ENCODE assay signal across 22 mouse cellular contexts in the genomic region with DNA sequence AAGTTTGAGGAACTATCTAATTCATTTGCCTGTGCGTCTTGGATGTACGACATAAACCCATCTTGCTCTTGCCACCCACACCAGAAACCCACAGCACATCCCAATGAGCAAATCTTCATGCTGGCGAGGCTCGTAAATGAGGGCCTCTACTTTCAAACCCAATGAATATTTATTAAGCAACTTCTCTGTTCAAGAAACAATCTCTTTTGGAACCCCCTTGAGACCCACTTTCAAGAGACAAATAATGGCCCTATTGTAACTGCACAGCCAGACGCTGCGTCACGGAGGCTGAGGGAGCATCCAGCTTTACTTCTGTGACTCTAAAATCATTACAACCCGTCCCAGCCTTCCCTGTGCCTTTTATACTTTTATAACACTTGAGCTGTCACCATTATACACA. TPM values are rescaled to one million over a fixed set of nuclear protein-coding genes. Genes with fewer than 3 reads are reported as not detected.
DNase-seq lines count a peak whose midpoint lies in the region; ATAC-seq and TF ChIP-seq lines count a peak whose summit lies in the region.
"Had no signal": no experiment of that assay in that cellular context is flagged by ENCODE, and none has a peak within 500 bp of the region (broad histone marks: within the 10 kb centered on the region; RNA-seq: fewer than 3 reads in every experiment).

No protein-coding gene starts in this region.

- H3K4me2 ChIP-seq in midbrain, embryonic 16.5 days (ENCODE audit: low read length): no peak overlapping the region
- 0 out of 2 replicates have a peak overlapping the region, but pooled peaks have one; percentile 8 for H3K4me2 ChIP-seq in midbrain, embryonic 13.5 days (replicated peaks)
- H3K4me2 ChIP-seq in kidney, embryonic 16.5 days (replicated peaks; ENCODE audit: low read depth, low read length): no peak overlapping the region
- H3K4me2 ChIP-seq in stomach, postnatal 0 days (replicated peaks; ENCODE audit: low read depth): no peak overlapping the region
- H3K4me2 ChIP-seq: heart, embryonic 15.5 days; limb, embryonic 15.5 days had no signal

- no peaks in the 10 kb centered on the region; the same call in 1 of the 2 replicates for H3K9me3 ChIP-seq in midbrain, embryonic 10.5 days (replicated peaks)
- peaks cover 2% of the 10 kb centered on the region; the same call in 1 of the 2 replicates for H3K9me3 ChIP-seq in midbrain, embryonic 16.5 days (replicated peaks; ENCODE audit: control insufficient read depth, low read length, poor library complexity, severe bottlenecking)
- H3K9me3 ChIP-seq in hindbrain, embryonic 10.5 days: 0 out of 2 replicates have a peak, but pooled peaks cover 7% of the 10 kb centered on the region
- H3K9me3 ChIP-seq in midbrain, embryonic 13.5 days: no peaks in the 10 kb centered on the region
- H3K9me3 ChIP-seq in kidney, embryonic 16.5 days (ENCODE audit: low read length): no peaks in the 10 kb centered on the region
- no peaks in the 10 kb centered on the region for H3K9me3 ChIP-seq in stomach, postnatal 0 days (ENCODE audit: control insufficient read depth, low read length)
- H3K9me3 ChIP-seq: heart, embryonic 15.5 days; limb, embryonic 15.5 days had no signal

- peaks cover 28% of the 10 kb centered on the region for H3K4me1 ChIP-seq in midbrain, embryonic 10.5 days
- H3K4me1 ChIP-seq in midbrain, embryonic 16.5 days (ENCODE audit: control insufficient read depth, insufficient read depth, low read length): no peaks in the 10 kb centered on the region
- H3K4me1 ChIP-seq in hindbrain, embryonic 10.5 days (replicated peaks): peaks cover 29% of the 10 kb centered on the region
- peaks cover 19% of the 10 kb centered on the region for H3K4me1 ChIP-seq in midbrain, embryonic 13.5 days (replicated peaks)
- no peaks in the 10 kb centered on the region for H3K4me1 ChIP-seq in kidney, embryonic 16.5 days (ENCODE audit: insufficient read depth, low read length)
- no peaks in the 10 kb centered on the region for H3K4me1 ChIP-seq in stomach, postnatal 0 days (replicated peaks; ENCODE audit: control insufficient read depth, insufficient read depth)
- H3K4me1 ChIP-seq: heart, embryonic 15.5 days; limb, embryonic 15.5 days had no signal

- no peaks in the 10 kb centered on the region for H3K36me3 ChIP-seq in midbrain, embryonic 10.5 days
- no peaks in the 10 kb centered on the region for H3K36me3 ChIP-seq in midbrain, embryonic 16.5 days (ENCODE audit: control insufficient read depth, insufficient read depth, low read length)
- H3K36me3 ChIP-seq in hindbrain, embryonic 10.5 days: no peaks in the 10 kb centered on the region
- no peaks in the 10 kb centered on the region for H3K36me3 ChIP-seq in midbrain, embryonic 13.5 days
- no peaks in the 10 kb centered on the region for H3K36me3 ChIP-seq in kidney, embryonic 16.5 days (ENCODE audit: insufficient read depth, low read length)
- H3K36me3 ChIP-seq in stomach, postnatal 0 days (ENCODE audit: control insufficient read depth, insufficient read depth, low read length): no peaks in the 10 kb centered on the region
- H3K36me3 ChIP-seq: heart, embryonic 15.5 days; limb, embryonic 15.5 days had no signal

- no peak for TF ChIP-seq EP300 in stomach, postnatal 0 days (optimal IDR thresholded peaks at IDR 0.05)

- peak overlapping the region; percentile 12; the same call in 1 of the 2 replicates for H3K4me3 ChIP-seq in midbrain, embryonic 10.5 days
- no peak overlapping the region for H3K4me3 ChIP-seq in midbrain, embryonic 16.5 days (ENCODE audit: low read depth, low read length)
- no peak overlapping the region; the same call in 1 of the 2 replicates for H3K4me3 ChIP-seq in hindbrain, embryonic 10.5 days
- H3K4me3 ChIP-seq in midbrain, embryonic 13.5 days (replicated peaks): no peak overlapping the region
- H3K4me3 ChIP-seq in kidney, embryonic 16.5 days (ENCODE audit: low read length): no peak overlapping the region
- H3K4me3 ChIP-seq in stomach, postnatal 0 days (ENCODE audit: low read depth, low read length): no peak overlapping the region
- H3K4me3 ChIP-seq: heart, embryonic 15.5 days; limb, embryonic 15.5 days had no signal

- no peak overlapping the region for H3K9ac ChIP-seq in midbrain, embryonic 16.5 days (ENCODE audit: low read depth, low read length)
- H3K9ac ChIP-seq in midbrain, embryonic 13.5 days (replicated peaks): no peak overlapping the region
- H3K9ac ChIP-seq in kidney, embryonic 16.5 days (replicated peaks; ENCODE audit: low read length): no peak overlapping the region
- no peak overlapping the region for H3K9ac ChIP-seq in stomach, postnatal 0 days (ENCODE audit: low read length)
- H3K9ac ChIP-seq: heart, embryonic 15.5 days; limb, embryonic 15.5 days; liver, postnatal 0 days had no signal

- no peak for TF ChIP-seq CTCF in stomach, postnatal 0 days (IDR thresholded peaks at IDR 0.05; ENCODE audit: low read depth)

- H3K27ac ChIP-seq in midbrain, embryonic 10.5 days (replicated peaks): peak overlapping the region; percentile 80
- H3K27ac ChIP-seq in midbrain, embryonic 16.5 days (ENCODE audit: low read length): no peak overlapping the region
- H3K27ac ChIP-seq in hindbrain, embryonic 10.5 days: peak overlapping the region; percentile 89
- H3K27ac ChIP-seq in midbrain, embryonic 13.5 days: peak overlapping the region; percentile 62
- H3K27ac ChIP-seq in kidney, embryonic 16.5 days (ENCODE audit: low read length): no peak overlapping the region
- H3K27ac ChIP-seq in stomach, postnatal 0 days (replicated peaks): no peak overlapping the region
- H3K27ac ChIP-seq: heart, embryonic 15.5 days; limb, embryonic 15.5 days had no signal

- ATAC-seq in midbrain, embryonic 16.5 days: no peak
- 0 out of 2 replicates have a peak, but pooled peaks have one; percentile 34 for ATAC-seq in midbrain, embryonic 13.5 days
- no peak for ATAC-seq in kidney, embryonic 16.5 days (ENCODE audit: low FRiP score, low TSS enrichment)
- no peak for ATAC-seq in stomach, postnatal 0 days (ENCODE audit: low FRiP score, low TSS enrichment)
- ATAC-seq: liver, postnatal 0 days; Patski had no signal

- WGBS in midbrain, embryonic 10.5 days: 25% methylated on average over 8 of the region's 8 CpGs
- WGBS in midbrain, embryonic 16.5 days: 7% methylated on average over 8 of the region's 8 CpGs
- WGBS in hindbrain, embryonic 10.5 days: 23% methylated on average over 8 of the region's 8 CpGs
- WGBS in midbrain, embryonic 13.5 days: 6% methylated on average over 8 of the region's 8 CpGs
- 70% methylated on average over 8 of the region's 8 CpGs for WGBS in kidney, embryonic 16.5 days
- WGBS in stomach, postnatal 0 days: 78% methylated on average over 8 of the region's 8 CpGs

- peaks cover 4% of the 10 kb centered on the region; the same call in 1 of the 2 replicates for H3K27me3 ChIP-seq in midbrain, embryonic 10.5 days (ENCODE audit: low read depth, poor library complexity, severe bottlenecking)
- no peaks in the 10 kb centered on the region; the same call in 1 of the 2 replicates for H3K27me3 ChIP-seq in midbrain, embryonic 16.5 days (ENCODE audit: control insufficient read depth, insufficient read depth, low read depth, low read length)
- H3K27me3 ChIP-seq in hindbrain, embryonic 10.5 days (ENCODE audit: insufficient read depth, poor library complexity, severe bottlenecking): no peaks in the 10 kb centered on the region
- H3K27me3 ChIP-seq in midbrain, embryonic 13.5 days: no peaks in the 10 kb centered on the region
- no peaks in the 10 kb centered on the region; the same call in 1 of the 2 replicates for H3K27me3 ChIP-seq in kidney, embryonic 16.5 days (ENCODE audit: insufficient read depth, low read length)
- H3K27me3 ChIP-seq in stomach, postnatal 0 days (ENCODE audit: control insufficient read depth, insufficient read depth, low read length): no peaks in the 10 kb centered on the region
- H3K27me3 ChIP-seq: heart, embryonic 15.5 days; limb, embryonic 15.5 days had no signal

- DNase-seq in midbrain, embryonic 10.5 days (ENCODE audit: low spot score): peak; percentile 37
- peak; percentile 65 for DNase-seq in embryo, embryonic 11 days
- peak; percentile 45 for DNase-seq in hindbrain, embryonic 10.5 days (ENCODE audit: low spot score)
- DNase-seq in heart, postnatal 4 days: no peak
- DNase-seq in stomach, postnatal 0 days (ENCODE audit: low spot score): no peak
- DNase-seq: B cell, adult 2 months; cerebellum, adult 2 months; kidney, adult 9 months; liver, postnatal 0 days; lung, postnatal 4 days; thymus, adult 2 months had no signal

RNA-seq across cellular contexts. Expression of gene Hsd17b6, which starts 21.8 kb away (rescaled TPM):
- polyA plus RNA-seq in midbrain, embryonic 10.5 days (2016; fragmentation: Nextera tagmentation; extraction: Ambion mirVana): not detected in 2 replicates
- polyA plus RNA-seq in midbrain, embryonic 16.5 days (2015; fragmentation: Nextera tagmentation; extraction: Ambion mirVana): not detected in 2 replicates
- not detected in 2 replicates for polyA plus RNA-seq in hindbrain, embryonic 10.5 days (2016; fragmentation: Nextera tagmentation; extraction: Ambion mirVana)
- not detected in 2 replicates for polyA plus RNA-seq in midbrain, embryonic 13.5 days (2015; fragmentation: Nextera tagmentation; extraction: Ambion mirVana)
- not detected in 2 replicates for polyA plus RNA-seq in kidney, embryonic 16.5 days (2015; fragmentation: Nextera tagmentation; extraction: Ambion mirVana)
- total RNA-seq in heart, postnatal 4 days (2021): not detected
- 5.0 and 5.7 TPM in 2 replicates for polyA plus RNA-seq in stomach, postnatal 0 days (2015; fragmentation: Nextera tagmentation; extraction: Ambion mirVana)
- total RNA-seq: gastrocnemius, adult 18-20 months; granulocyte monocyte progenitor cell, adult 5-6 weeks; layer of hippocampus, adult 18-20 months; left cerebral cortex, postnatal 10 days had no signal
- polyA plus RNA-seq: cerebellum, adult 2 months; embryonic facial prominence, embryonic 11.5 days; heart, embryonic 15.5 days; limb, embryonic 15.5 days; Patski had no signal

RNA-seq across cellular contexts. Expression of gene Prim1, which starts 29.4 kb away (rescaled TPM):
- 105 and 114 TPM in 2 replicates for polyA plus RNA-seq in midbrain, embryonic 10.5 days (2016; fragmentation: Nextera tagmentation; extraction: Ambion mirVana)
- 37.4 and 40.1 TPM in 2 replicates for polyA plus RNA-seq in midbrain, embryonic 16.5 days (2015; fragmentation: Nextera tagmentation; extraction: Ambion mirVana)
- 82.4 and 108 TPM in 2 replicates for polyA plus RNA-seq in hindbrain, embryonic 10.5 days (2016; fragmentation: Nextera tagmentation; extraction: Ambion mirVana)
- 44.8 and 49.4 TPM in 2 replicates for polyA plus RNA-seq in midbrain, embryonic 13.5 days (2015; fragmentation: Nextera tagmentation; extraction: Ambion mirVana)
- 83.4 and 84.1 TPM in 2 replicates for polyA plus RNA-seq in kidney, embryonic 16.5 days (2015; fragmentation: Nextera tagmentation; extraction: Ambion mirVana)
- total RNA-seq in heart, postnatal 4 days (2021): 10 to 100 TPM; 30.0 to 31.1 TPM
- polyA plus RNA-seq in stomach, postnatal 0 days (2015; fragmentation: Nextera tagmentation; extraction: Ambion mirVana): 27.3 and 27.4 TPM in 2 replicates

RNA-seq across cellular contexts. Expression of gene Naca, which starts 49.8 kb away (rescaled TPM):
- polyA plus RNA-seq in midbrain, embryonic 10.5 days (2016; fragmentation: Nextera tagmentation; extraction: Ambion mirVana): 814 and 925 TPM in 2 replicates
- polyA plus RNA-seq in midbrain, embryonic 16.5 days (2015; fragmentation: Nextera tagmentation; extraction: Ambion mirVana): 487 and 537 TPM in 2 replicates
- polyA plus RNA-seq in hindbrain, embryonic 10.5 days (2016; fragmentation: Nextera tagmentation; extraction: Ambion mirVana): 790 and 883 TPM in 2 replicates
- polyA plus RNA-seq in midbrain, embryonic 13.5 days (2015; fragmentation: Nextera tagmentation; extraction: Ambion mirVana): 643 and 661 TPM in 2 replicates
- 667 and 704 TPM in 2 replicates for polyA plus RNA-seq in kidney, embryonic 16.5 days (2015; fragmentation: Nextera tagmentation; extraction: Ambion mirVana)
- total RNA-seq in heart, postnatal 4 days (2021): 100 to 1,000 TPM; 738 to 766 TPM
- 618 and 628 TPM in 2 replicates for polyA plus RNA-seq in stomach, postnatal 0 days (2015; fragmentation: Nextera tagmentation; extraction: Ambion mirVana)

Comparison
In these comparisons a context has a peak if more than half of its experiments do, and no peak if none do; other contexts are left out.
1. H3K27ac ChIP-seq: peak in midbrain, embryonic 10.5 days (single experiment), hindbrain, embryonic 10.5 days (single experiment) and midbrain, embryonic 13.5 days (single experiment); none in midbrain, embryonic 16.5 days (single experiment), kidney, embryonic 16.5 days (single experiment) and stomach, postnatal 0 days (single experiment).
2. DNase-seq: peak in midbrain, embryonic 10.5 days (single experiment), embryo, embryonic 11 days (single experiment) and hindbrain, embryonic 10.5 days (single experiment); none in heart, postnatal 4 days (single experiment) and stomach, postnatal 0 days (single experiment).